ENCODE assay signal across 8 mouse cellular contexts in the genomic region with DNA sequence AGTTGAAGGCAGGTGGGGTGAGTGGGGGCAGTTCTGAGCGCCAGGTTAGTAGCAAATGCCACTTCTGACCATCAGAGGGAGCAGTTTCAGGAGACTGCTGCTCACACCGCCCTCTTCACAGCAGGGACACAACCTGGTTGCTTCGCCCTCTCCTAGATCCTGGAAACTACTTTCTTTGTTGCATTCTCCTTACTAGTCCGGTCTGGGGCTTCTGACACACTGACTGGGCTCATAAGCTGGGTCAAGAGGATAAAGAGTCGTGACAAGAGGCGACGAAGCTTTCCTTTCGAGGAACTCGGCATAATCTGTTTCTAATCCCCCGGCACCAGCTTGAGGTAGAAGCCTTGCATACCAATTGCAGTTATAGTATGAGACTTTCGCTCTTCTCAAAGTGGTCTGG.
DNase-seq lines count a peak whose midpoint lies in the region; TF ChIP-seq lines count a peak whose summit lies in the region.

No protein-coding gene starts in this region.

- TF ChIP-seq CTCF in small intestine, adult 2 months (IDR thresholded peaks at IDR 0.05; ENCODE audit: extremely low read depth, insufficient read length, insufficient replicate concordance, low read depth, low read length) = peak; percentile 72; the same call in 1 of the 2 replicates

- DNase-seq in gastrocnemius, adult 18-20 months (ENCODE audit: low spot score) = peak; percentile 24
- no peak for DNase-seq in gastrocnemius, postnatal 36 days
- DNase-seq in cerebellum, postnatal 10 days = peak; percentile 82 to 85
- DNase-seq in heart, adult 18-20 months = peak; percentile 29 to 76
- DNase-seq in kidney, adult 11 months = peak; percentile 38
- DNase-seq in left cerebral cortex, postnatal 36 days (ENCODE audit: low spot score in 2 of 2) = peak; percentile 23 to 41
- DNase-seq in midbrain, embryonic 10.5 days (ENCODE audit: low spot score) = peak; percentile 53

- H3K9me3 ChIP-seq in midbrain, embryonic 10.5 days (replicated peaks) = no peaks in the 10 kb centered on the region

- H3K27me3 ChIP-seq in midbrain, embryonic 10.5 days (ENCODE audit: low read depth, poor library complexity, severe bottlenecking) = peaks cover 24% of the 10 kb centered on the region
- H3K27me3 ChIP-seq in small intestine, adult 2 months (ENCODE audit: control insufficient read depth, insufficient read depth, low read length) = no peaks in the 10 kb centered on the region

- TF ChIP-seq POLR2A in small intestine, adult 2 months (IDR thresholded peaks at IDR 0.05; ENCODE audit: low read depth, low read length) = no peak

- 16% methylated on average over 11 of the region's 11 CpGs for WGBS in midbrain, embryonic 10.5 days
- WGBS in small intestine, adult 2 months = 36% methylated on average over 11 of the region's 11 CpGs

- H3K27ac ChIP-seq in midbrain, embryonic 10.5 days (replicated peaks) = no peak overlapping the region
- H3K27ac ChIP-seq in small intestine, adult 2 months (ENCODE audit: insufficient read depth, low read depth, low read length) = no peak overlapping the region

- peaks cover 21% of the 10 kb centered on the region for H3K4me1 ChIP-seq in midbrain, embryonic 10.5 days
- H3K4me1 ChIP-seq in small intestine, adult 2 months (ENCODE audit: control insufficient read depth, insufficient read depth, insufficient read length, low read length) = no peaks in the 10 kb centered on the region

- intact Hi-C loops in gastrocnemius, postnatal 36 days (cut with DNase I) = no loop called here
- intact Hi-C loops in left cerebral cortex, postnatal 36 days (cut with DNase I) = no loop called here

- H3K4me3 ChIP-seq in midbrain, embryonic 10.5 days = peak overlapping the region; percentile 44
- H3K4me3 ChIP-seq in small intestine, adult 2 months (ENCODE audit: low read depth, low read length) = peak overlapping the region; percentile 38; the same call in 1 of the 2 replicates

- H3K36me3 ChIP-seq in midbrain, embryonic 10.5 days = no peaks in the 10 kb centered on the region
- no peaks in the 10 kb centered on the region for H3K36me3 ChIP-seq in small intestine, adult 2 months (ENCODE audit: control insufficient read depth, insufficient read depth, low read length)

Comparison
In these comparisons a context has a peak if more than half of its experiments do, and no peak if none do; other contexts are left out.
1. DNase-seq: peak in gastrocnemius, adult 18-20 months (single experiment), cerebellum, postnatal 10 days (2 of 2), heart, adult 18-20 months (2 of 2), kidney, adult 11 months (single experiment), left cerebral cortex, postnatal 36 days (2 of 2) and midbrain, embryonic 10.5 days (single experiment); none in gastrocnemius, postnatal 36 days (0 of 2).